Mouse (Mus musculus) liver, postnatal 0 days (tissue): ENCODE measurements around the gene Hormad2.

Experiments used
- CTCF ChIP-seq: sonication (generic); IDR thresholded peaks from 2 replicates; pipeline ENCODE4 v1.5.1; 2016; ENCODE audit warnings: antibody characterized with exemption, low read depth
- EP300 ChIP-seq: IDR thresholded peaks from 2 replicates; pipeline ENCODE4 v1.6.1; 2016; ENCODE audit warnings: antibody characterized with exemption, low read depth, mild to moderate bottlenecking

GRCm38 (mm10) chr11:4308514-4309450, 132.1 kb downstream of the Hormad2 start:
- no peak for TF ChIP-seq CTCF
- TF ChIP-seq EP300: no peak
